In genomic region chr9:56937223-56938160, GRCm38 (mm10) we compare ENCODE assay signal across 8 mouse cellular contexts. TPM values are rescaled to one million over a fixed set of nuclear protein-coding genes. Genes with fewer than 3 reads are reported as not detected.
DNase-seq lines count a peak whose midpoint lies in the region; ATAC-seq and TF ChIP-seq lines count a peak whose summit lies in the region.

Gene Imp3, plus strand, starts transcription at chr9:56937475.

- peak within 1 kb of the TSS; percentile 82 for H3K4me3 ChIP-seq in embryonic facial prominence, embryonic 13.5 days
- H3K4me3 ChIP-seq in kidney, adult 2 months (ENCODE audit: insufficient read depth, low read depth, low read length), result peak within 1 kb of the TSS; percentile 69
- peak within 1 kb of the TSS; percentile 85 for H3K4me3 ChIP-seq in limb, embryonic 12.5 days (replicated peaks)
- peak within 1 kb of the TSS; percentile 97 for H3K4me3 ChIP-seq in midbrain, embryonic 15.5 days
- H3K4me3 ChIP-seq in spleen, adult 2 months (ENCODE audit: extremely low read depth, insufficient read depth, insufficient read length), result peak within 1 kb of the TSS; percentile 76

- peak; percentile 87 for ATAC-seq in embryonic facial prominence, embryonic 13.5 days (ENCODE audit: insufficient number of reproducible peaks, insufficient read depth, low FRiP score, low TSS enrichment, low read depth)
- ATAC-seq in limb, embryonic 12.5 days (ENCODE audit: insufficient number of reproducible peaks, insufficient read depth, low FRiP score, low TSS enrichment, low read depth), result peak; percentile 89
- peak; percentile 96 for ATAC-seq in midbrain, embryonic 15.5 days (replicated peaks)

- TF ChIP-seq POLR2A in kidney, adult 2 months (IDR thresholded peaks at IDR 0.05; ENCODE audit: low read depth, low read length), result peak; percentile 30
- TF ChIP-seq POLR2A in spleen, adult 2 months (IDR thresholded peaks at IDR 0.05; ENCODE audit: low read depth, low read length), result peak; percentile 50

- peak; percentile 93 for DNase-seq in 3134 (ENCODE audit: extremely low read depth, insufficient read length, low spot score)
- DNase-seq in adrenal gland, postnatal 36 days, result peak; percentile 86 to 89
- DNase-seq in heart, adult 18-20 months, result peak; percentile 95 to 97
- peak; percentile 98 for DNase-seq in kidney, adult 2 months
- peak; percentile 85 to 95 for DNase-seq in spleen, adult 2 months (ENCODE audit: low read depth in 1 of 2, low spot score in 2 of 2)

- under 1% methylated on average over 73 of the region's 73 CpGs for WGBS in embryonic facial prominence, embryonic 13.5 days
- under 1% methylated on average over 73 of the region's 73 CpGs for WGBS in kidney, adult 2 months
- WGBS in limb, embryonic 12.5 days, result under 1% methylated on average over 73 of the region's 73 CpGs
- WGBS in midbrain, embryonic 15.5 days, result under 1% methylated on average over 73 of the region's 73 CpGs
- under 1% methylated on average over 73 of the region's 73 CpGs for WGBS in spleen, adult 2 months

- H3K27me3 ChIP-seq in embryonic facial prominence, embryonic 13.5 days, result no peaks in the 10 kb centered on the region
- H3K27me3 ChIP-seq in kidney, adult 2 months (replicated peaks; ENCODE audit: control insufficient read depth, insufficient read depth, low read length), result no peaks in the 10 kb centered on the region
- no peaks in the 10 kb centered on the region for H3K27me3 ChIP-seq in limb, embryonic 12.5 days
- H3K27me3 ChIP-seq in midbrain, embryonic 15.5 days (replicated peaks), result no peaks in the 10 kb centered on the region
- no peaks in the 10 kb centered on the region for H3K27me3 ChIP-seq in spleen, adult 2 months (ENCODE audit: control insufficient read depth, insufficient read depth, low read length)

- peak within 1 kb of the TSS; percentile 93 for H3K9ac ChIP-seq in embryonic facial prominence, embryonic 13.5 days
- H3K9ac ChIP-seq in limb, embryonic 12.5 days (replicated peaks), result peak within 1 kb of the TSS; percentile 85
- H3K9ac ChIP-seq in midbrain, embryonic 15.5 days, result peak within 1 kb of the TSS; percentile 87

- H3K4me2 ChIP-seq in embryonic facial prominence, embryonic 13.5 days, result peak within 1 kb of the TSS; percentile 83
- peak within 1 kb of the TSS; percentile 89 for H3K4me2 ChIP-seq in limb, embryonic 12.5 days
- peak within 1 kb of the TSS; percentile 90 for H3K4me2 ChIP-seq in midbrain, embryonic 15.5 days

- peaks cover 13% of the 10 kb centered on the region for H3K4me1 ChIP-seq in embryonic facial prominence, embryonic 13.5 days
- peaks cover 3% of the 10 kb centered on the region for H3K4me1 ChIP-seq in kidney, adult 2 months (ENCODE audit: control insufficient read depth, insufficient read depth, low read length)
- peaks cover 13% of the 10 kb centered on the region for H3K4me1 ChIP-seq in limb, embryonic 12.5 days (replicated peaks)
- peaks cover 23% of the 10 kb centered on the region for H3K4me1 ChIP-seq in midbrain, embryonic 15.5 days
- peaks cover 3% of the 10 kb centered on the region; the same call in 1 of the 2 replicates for H3K4me1 ChIP-seq in spleen, adult 2 months (ENCODE audit: control insufficient read depth, insufficient read depth, insufficient read length)

- no peaks in the 10 kb centered on the region for H3K36me3 ChIP-seq in embryonic facial prominence, embryonic 13.5 days
- H3K36me3 ChIP-seq in kidney, adult 2 months (ENCODE audit: control insufficient read depth, insufficient read depth, low read length), result no peaks in the 10 kb centered on the region
- peaks cover 6% of the 10 kb centered on the region; the same call in 1 of the 2 replicates for H3K36me3 ChIP-seq in limb, embryonic 12.5 days
- H3K36me3 ChIP-seq in midbrain, embryonic 15.5 days (replicated peaks), result no peaks in the 10 kb centered on the region
- H3K36me3 ChIP-seq in spleen, adult 2 months (ENCODE audit: control insufficient read depth, insufficient read depth, low read length), result peaks cover 3% of the 10 kb centered on the region; the same call in 1 of the 2 replicates

- H3K27ac ChIP-seq in embryonic facial prominence, embryonic 13.5 days, result peak within 1 kb of the TSS; percentile 94
- peak within 1 kb of the TSS; percentile 79 for H3K27ac ChIP-seq in kidney, adult 2 months (ENCODE audit: insufficient read depth, low read depth, low read length)
- H3K27ac ChIP-seq in limb, embryonic 12.5 days, result peak within 1 kb of the TSS; percentile 89
- peak within 1 kb of the TSS; percentile 95 for H3K27ac ChIP-seq in midbrain, embryonic 15.5 days
- peak within 1 kb of the TSS; percentile 90 for H3K27ac ChIP-seq in spleen, adult 2 months (ENCODE audit: insufficient read depth, low read length)

- no peaks in the 10 kb centered on the region for H3K9me3 ChIP-seq in embryonic facial prominence, embryonic 13.5 days
- no peaks in the 10 kb centered on the region for H3K9me3 ChIP-seq in limb, embryonic 12.5 days
- no peaks in the 10 kb centered on the region for H3K9me3 ChIP-seq in midbrain, embryonic 15.5 days

- no peak for TF ChIP-seq CTCF in kidney, adult 2 months (conservative IDR thresholded peaks at IDR 0.05; ENCODE audit: insufficient read depth, insufficient read length, low read depth, low read length)
- TF ChIP-seq CTCF in spleen, adult 2 months (IDR thresholded peaks at IDR 0.05; ENCODE audit: extremely low read depth, insufficient read depth, insufficient read length, insufficient replicate concordance), result no peak

RNA-seq across cellular contexts. Expression of gene Imp3, which starts in this region (rescaled TPM):
- total RNA-seq in adrenal gland, postnatal 36 days (2021), result 100 to 1,000 TPM in 1 of 2 experiments, 10 to 100 TPM in 1; 89.4 to 106 TPM
- 88.1 and 93.9 TPM in 2 replicates for polyA plus RNA-seq in embryonic facial prominence, embryonic 13.5 days (2015; fragmentation: Nextera tagmentation; extraction: Ambion mirVana)
- total RNA-seq in heart, adult 18-20 months (2021), result 10 to 100 TPM; 55.8 to 58.3 TPM
- polyA plus RNA-seq in kidney, adult 2 months (2012; rRNA removed), result 151 and 189 TPM in 2 replicates
- 77.9 and 80.1 TPM in 2 replicates for polyA plus RNA-seq in limb, embryonic 12.5 days (2016; fragmentation: Nextera tagmentation; extraction: Ambion mirVana)
- 62.8 and 64.4 TPM in 2 replicates for polyA plus RNA-seq in midbrain, embryonic 15.5 days (2015; fragmentation: Nextera tagmentation; extraction: Ambion mirVana)
- polyA plus RNA-seq in spleen, adult 2 months (2012; rRNA removed), result 167 and 283 TPM in 2 replicates

Comparison
In these comparisons a context has a peak if more than half of its experiments do, and no peak if none do; other contexts are left out.
1. Peak in every context shown above with its lines: DNase-seq, ATAC-seq, H3K4me3 ChIP-seq and H3K27ac ChIP-seq.